Mouse (Mus musculus): ENCODE results near the gene Brwd1. TPM values are rescaled to one million over a fixed set of nuclear protein-coding genes. Genes with fewer than 3 reads are reported as not detected.

The Brwd1 gene
- polyA plus RNA-seq, 1 experiment = 79.9 TPM

- no peak overlapping the region for H3K27ac ChIP-seq (ENCODE audit: insufficient read depth, low read length)
- no peaks in the 10 kb centered on the region for H3K4me1 ChIP-seq (ENCODE audit: control insufficient read depth, insufficient read depth, low read length)
- no peak for DNase-seq
- TF ChIP-seq CTCF (IDR thresholded peaks at IDR 0.05; ENCODE audit: borderline replicate concordance, insufficient read depth, low read depth, low read length) = no peak
- no peaks in the 10 kb centered on the region for H3K27me3 ChIP-seq (ENCODE audit: control insufficient read depth, insufficient read depth, low read length)
- 92% methylated on average over 8 of the region's 8 CpGs for WGBS
- H3K4me3 ChIP-seq (replicated peaks; ENCODE audit: insufficient read depth, low read depth, low read length) = no peak overlapping the region
Observed at GRCm38 (mm10) chr16:95958080-95958479, 124.2 kb downstream of the Brwd1 start.

- TF ChIP-seq CTCF (IDR thresholded peaks at IDR 0.05; ENCODE audit: borderline replicate concordance, insufficient read depth, low read depth, low read length) = peak; percentile 19; the same call in 1 of the 2 replicates
- TF ChIP-seq POLR2A (IDR thresholded peaks at IDR 0.05; ENCODE audit: borderline replicate concordance, insufficient read depth, low read length) = no peak
- H3K4me3 ChIP-seq (replicated peaks; ENCODE audit: insufficient read depth, low read depth, low read length) = no peak overlapping the region
- H3K27ac ChIP-seq (ENCODE audit: insufficient read depth, low read length) = no peak overlapping the region
- DNase-seq = no peak
- H3K4me1 ChIP-seq (ENCODE audit: control insufficient read depth, insufficient read depth, low read length) = no peaks in the 10 kb centered on the region
- WGBS = 49% methylated on average over 5 of the region's 5 CpGs
- no peaks in the 10 kb centered on the region for H3K27me3 ChIP-seq (ENCODE audit: control insufficient read depth, insufficient read depth, low read length)
Observed at GRCm38 (mm10) chr16:95956618-95957017, 125.7 kb downstream of the Brwd1 start.

DNA sequence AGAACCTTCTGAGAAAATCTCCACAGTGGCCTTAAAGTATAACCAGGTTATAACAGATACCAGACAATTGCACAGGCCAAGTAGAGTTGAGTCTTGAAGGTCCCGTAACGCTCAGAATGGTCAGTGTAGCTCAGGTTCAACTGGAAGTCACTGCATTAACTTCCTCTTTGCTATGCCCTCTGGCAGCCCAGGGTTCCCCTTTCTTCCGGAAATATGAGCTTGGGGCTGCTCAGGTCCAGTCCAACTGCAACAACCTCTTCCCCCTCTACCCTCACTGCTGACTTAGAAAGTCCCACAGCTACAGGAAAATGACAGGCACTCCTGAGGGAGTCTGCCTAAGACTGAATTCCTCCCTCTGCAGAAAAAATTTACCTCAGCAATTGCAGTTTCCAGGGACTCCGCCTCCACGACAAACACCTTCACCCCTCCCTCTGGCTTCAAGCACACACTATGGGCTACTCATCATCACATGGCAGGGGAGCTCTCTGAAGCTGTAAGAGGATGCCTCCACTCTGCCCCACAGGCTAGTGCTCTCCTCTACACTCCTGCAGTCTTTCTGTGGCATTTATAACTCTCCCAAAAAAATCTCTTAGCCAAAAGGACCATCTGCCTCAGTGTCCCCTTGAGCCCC is 126.5 kb downstream of the Brwd1 start:
- Histone ChIP-seq H3K4me1 (ENCODE audit: control insufficient read depth, insufficient read depth, low read length) (no peaks in the 10 kb centered on the region), H3K4me3 (replicated peaks; ENCODE audit: insufficient read depth, low read depth, low read length) (no peak overlapping the region), H3K27me3 (ENCODE audit: control insufficient read depth, insufficient read depth, low read length) (no peaks in the 10 kb centered on the region), H3K27ac (ENCODE audit: insufficient read depth, low read length) (no peak overlapping the region)
- no peak for DNase-seq
- 90% methylated on average over 5 of the region's 5 CpGs for WGBS
- TF ChIP-seq CTCF (IDR thresholded peaks at IDR 0.05; ENCODE audit: borderline replicate concordance, insufficient read depth, low read depth, low read length) (no peak), POLR2A (IDR thresholded peaks at IDR 0.05; ENCODE audit: borderline replicate concordance, insufficient read depth, low read length) (no peak)

GRCm38 (mm10) chr16:95954341-95954740 is 128.0 kb downstream of the Brwd1 start:
- Histone ChIP-seq H3K4me3 (replicated peaks; ENCODE audit: insufficient read depth, low read depth, low read length) (no peak overlapping the region), H3K4me1 (ENCODE audit: control insufficient read depth, insufficient read depth, low read length) (no peaks in the 10 kb centered on the region), H3K27ac (ENCODE audit: insufficient read depth, low read length) (no peak overlapping the region), H3K27me3 (ENCODE audit: control insufficient read depth, insufficient read depth, low read length) (no peaks in the 10 kb centered on the region)
- DNase-seq = no peak
- 81% methylated on average over 3 of the region's 3 CpGs for WGBS
- no peak for TF ChIP-seq CTCF (IDR thresholded peaks at IDR 0.05; ENCODE audit: borderline replicate concordance, insufficient read depth, low read depth, low read length)

DNA sequence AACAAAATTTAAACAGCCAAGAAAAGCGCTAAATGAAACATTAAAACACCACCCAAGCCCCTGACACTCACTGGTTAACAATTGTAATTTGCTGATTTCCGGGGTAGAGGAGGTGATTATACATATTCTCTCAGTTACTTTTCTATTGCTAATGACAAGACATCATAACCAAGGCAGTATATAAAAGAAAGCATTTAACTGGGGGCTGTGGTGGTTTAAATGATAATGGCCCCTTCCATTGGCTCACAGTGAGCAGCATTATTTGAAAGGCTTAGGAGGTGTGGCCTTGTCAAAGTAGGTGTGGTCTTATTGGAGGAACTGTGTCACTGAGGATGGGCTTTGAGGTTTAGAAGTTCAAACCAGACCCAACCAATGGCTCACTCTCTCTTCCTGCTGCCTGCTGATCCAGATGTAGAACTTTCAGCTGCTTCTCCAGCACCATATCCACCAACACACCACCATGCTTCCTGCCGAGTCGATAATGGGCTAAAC is 129.1 kb downstream of the Brwd1 start:
- H3K4me3 ChIP-seq (replicated peaks; ENCODE audit: insufficient read depth, low read depth, low read length) = no peak overlapping the region
- TF ChIP-seq CTCF (IDR thresholded peaks at IDR 0.05; ENCODE audit: borderline replicate concordance, insufficient read depth, low read depth, low read length) (no peak), POLR2A (IDR thresholded peaks at IDR 0.05; ENCODE audit: borderline replicate concordance, insufficient read depth, low read length) (no peak)
- no peaks in the 10 kb centered on the region for H3K4me1 ChIP-seq (ENCODE audit: control insufficient read depth, insufficient read depth, low read length)
- no peak for DNase-seq
- no peaks in the 10 kb centered on the region for H3K27me3 ChIP-seq (ENCODE audit: control insufficient read depth, insufficient read depth, low read length)
- WGBS = 96% methylated on average over 4 of the region's 4 CpGs
- no peak overlapping the region for H3K27ac ChIP-seq (ENCODE audit: insufficient read depth, low read length)

DNA sequence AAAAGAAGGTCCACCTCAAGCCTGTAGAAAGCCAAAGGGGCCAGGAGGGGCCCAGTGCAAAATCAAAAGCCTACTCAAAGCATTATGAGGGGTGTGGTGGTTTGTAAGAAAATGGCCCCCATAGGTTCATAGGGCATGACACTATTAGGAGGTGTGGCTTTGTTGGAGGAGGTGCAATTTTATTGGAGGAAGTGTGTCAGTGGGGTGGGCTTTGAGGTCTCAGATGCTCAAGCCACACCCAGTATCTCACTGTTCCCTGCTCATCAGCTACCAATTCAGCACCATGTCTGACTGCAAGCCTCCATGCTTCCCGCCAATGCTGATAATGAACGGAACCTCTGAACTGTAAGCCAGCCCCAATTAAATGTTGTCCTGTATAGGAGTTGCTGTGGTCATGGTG is 130.9 kb downstream of the Brwd1 start:
- Histone ChIP-seq H3K27me3 (ENCODE audit: control insufficient read depth, insufficient read depth, low read length) (no peaks in the 10 kb centered on the region), H3K4me3 (replicated peaks; ENCODE audit: insufficient read depth, low read depth, low read length) (no peak overlapping the region), H3K4me1 (ENCODE audit: control insufficient read depth, insufficient read depth, low read length) (no peaks in the 10 kb centered on the region), H3K27ac (ENCODE audit: insufficient read depth, low read length) (no peak overlapping the region)
- WGBS = 99% methylated on average over 2 of the region's 2 CpGs
- TF ChIP-seq CTCF (IDR thresholded peaks at IDR 0.05; ENCODE audit: borderline replicate concordance, insufficient read depth, low read depth, low read length) = no peak
- TF ChIP-seq POLR2A (IDR thresholded peaks at IDR 0.05; ENCODE audit: borderline replicate concordance, insufficient read depth, low read length) = no peak
- DNase-seq = no peak

- Histone ChIP-seq H3K4me3 (replicated peaks; ENCODE audit: insufficient read depth, low read depth, low read length) (peak overlapping the region; percentile 35), H3K27ac (ENCODE audit: insufficient read depth, low read length) (no peak overlapping the region), H3K27me3 (ENCODE audit: control insufficient read depth, insufficient read depth, low read length) (no peaks in the 10 kb centered on the region), H3K4me1 (ENCODE audit: control insufficient read depth, insufficient read depth, low read length) (0 out of 2 replicates have a peak, but pooled peaks cover 4% of the 10 kb centered on the region)
- DNase-seq = peak; percentile 79 to 80
- WGBS = 24% methylated on average over 20 of the region's 20 CpGs
- TF ChIP-seq CTCF (IDR thresholded peaks at IDR 0.05; ENCODE audit: borderline replicate concordance, insufficient read depth, low read depth, low read length) (peak; percentile 95), POLR2A (IDR thresholded peaks at IDR 0.05; ENCODE audit: borderline replicate concordance, insufficient read depth, low read length) (no peak)
Observed at GRCm38 (mm10) chr16:95945389-95946311, 136.7 kb downstream of the Brwd1 start.

GRCm38 (mm10) chr16:95943186-95943585 is 139.1 kb downstream of the Brwd1 start:
- H3K27ac ChIP-seq (ENCODE audit: insufficient read depth, low read length) = no peak overlapping the region
- H3K27me3 ChIP-seq (ENCODE audit: control insufficient read depth, insufficient read depth, low read length) = no peaks in the 10 kb centered on the region
- no peak for DNase-seq
- 90% methylated on average over 6 of the region's 6 CpGs for WGBS
- peaks cover 7% of the 10 kb centered on the region; the same call in 1 of the 2 replicates for H3K4me1 ChIP-seq (ENCODE audit: control insufficient read depth, insufficient read depth, low read length)
- H3K4me3 ChIP-seq (replicated peaks; ENCODE audit: insufficient read depth, low read depth, low read length) = no peak overlapping the region
- TF ChIP-seq POLR2A (IDR thresholded peaks at IDR 0.05; ENCODE audit: borderline replicate concordance, insufficient read depth, low read length) (no peak), CTCF (IDR thresholded peaks at IDR 0.05; ENCODE audit: borderline replicate concordance, insufficient read depth, low read depth, low read length) (no peak)

Other genes with a start within 250 kb of the Brwd1 start
- gene Psmg1, start 91.6 kb downstream of the Brwd1 start, polyA plus RNA-seq (2012; rRNA removed) = 28.8 and 29.3 TPM in 2 replicates
- gene Hmgn1, start 45.2 kb upstream of the Brwd1 start, polyA plus RNA-seq (2012; rRNA removed) = 76.0 and 78.7 TPM in 2 replicates
- gene Wrb, start 62.9 kb upstream of the Brwd1 start, polyA plus RNA-seq (2012; rRNA removed) = 138 and 145 TPM in 2 replicates
- gene Lca5l, start 109.7 kb upstream of the Brwd1 start, polyA plus RNA-seq (2012; rRNA removed) = 2.1 and 2.5 TPM in 2 replicates
- 38.3 and 54.5 TPM in 2 replicates for gene Sh3bgr, start 117.9 kb upstream of the Brwd1 start, polyA plus RNA-seq (2012; rRNA removed)
- gene B3galt5, start 153.3 kb upstream of the Brwd1 start, polyA plus RNA-seq (2012; rRNA removed) = 32.1 and 38.6 TPM in 2 replicates

Measured in cerebellum, adult 2 months (tissue).